In the genomic region with DNA sequence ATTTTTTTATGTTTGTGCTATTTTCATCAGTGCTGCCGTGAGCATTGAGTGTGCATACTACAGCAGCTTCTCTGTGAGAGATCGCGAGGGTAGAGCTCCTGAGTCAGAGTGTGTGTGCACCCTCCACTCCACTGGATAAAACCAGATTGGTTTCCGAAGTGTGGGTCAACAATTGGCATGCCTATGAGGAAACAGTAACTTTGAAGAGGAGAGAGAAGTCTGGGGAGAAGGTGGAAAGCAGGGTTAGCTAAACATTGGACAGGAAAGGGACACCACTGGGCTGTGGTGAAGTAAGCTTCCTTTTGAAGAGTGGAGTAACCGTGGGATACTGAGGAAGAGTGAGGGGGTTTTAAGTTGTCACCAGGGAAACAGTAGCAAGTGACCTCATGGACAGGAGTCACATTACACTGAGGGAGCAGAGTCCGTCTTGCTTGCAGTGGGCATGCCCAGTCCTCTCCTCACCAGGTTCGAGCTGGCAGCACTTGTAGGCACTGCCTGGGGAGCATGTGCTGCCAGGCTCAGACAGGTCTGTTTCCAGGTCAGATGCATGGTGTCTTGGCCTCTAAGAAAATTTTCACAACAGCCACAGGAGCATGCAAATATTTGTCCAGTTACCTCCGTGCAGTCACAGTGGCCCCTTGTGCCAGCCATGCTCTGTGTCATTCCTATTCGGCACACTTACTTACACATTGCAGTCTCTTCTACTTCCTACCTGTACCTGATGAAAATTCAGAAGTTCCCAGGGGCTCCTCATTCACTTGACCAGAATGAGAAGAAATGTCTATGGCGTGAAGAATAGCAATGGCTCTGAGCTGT, we compare ENCODE assay signal across 12 mouse cellular contexts. TPM values are rescaled to one million over a fixed set of nuclear protein-coding genes. Genes with fewer than 3 reads are reported as not detected.
DNase-seq lines count a peak whose midpoint lies in the region; ATAC-seq and TF ChIP-seq lines count a peak whose summit lies in the region.
"Had no signal": no experiment of that assay in that cellular context is flagged by ENCODE, and none has a peak within 500 bp of the region (broad histone marks: within the 10 kb centered on the region; RNA-seq: fewer than 3 reads in every experiment).

No protein-coding gene starts in this region.

- TF ChIP-seq POLR2A in heart, adult 2 months (IDR thresholded peaks at IDR 0.05; ENCODE audit: insufficient read depth, low read depth, low read length): no peak

- 0 out of 2 replicates have a peak, but pooled peaks cover 4% of the 10 kb centered on the region for H3K9me3 ChIP-seq in kidney, embryonic 15.5 days (replicated peaks)
- no peaks in the 10 kb centered on the region for H3K9me3 ChIP-seq in liver, embryonic 16.5 days (replicated peaks; ENCODE audit: control insufficient read depth, low read length)

- no peaks in the 10 kb centered on the region for H3K27me3 ChIP-seq in heart, adult 2 months (ENCODE audit: control insufficient read depth, insufficient read depth, low read length)
- H3K27me3 ChIP-seq in kidney, embryonic 15.5 days: no peaks in the 10 kb centered on the region
- H3K27me3 ChIP-seq in liver, embryonic 16.5 days (ENCODE audit: control insufficient read depth, insufficient read depth, low read depth, low read length): no peaks in the 10 kb centered on the region
- H3K27me3 ChIP-seq: forebrain, embryonic 13.5 days had no signal

- peaks cover 8% of the 10 kb centered on the region for H3K36me3 ChIP-seq in heart, adult 2 months (ENCODE audit: control insufficient read depth, insufficient read depth, low read length)
- H3K36me3 ChIP-seq in kidney, embryonic 15.5 days: 0 out of 2 replicates have a peak, but pooled peaks cover 3% of the 10 kb centered on the region
- no peaks in the 10 kb centered on the region for H3K36me3 ChIP-seq in liver, embryonic 16.5 days (ENCODE audit: control insufficient read depth, insufficient read depth)

- WGBS in heart, adult 2 months: 34% methylated on average over 10 of the region's 10 CpGs
- WGBS in kidney, embryonic 15.5 days: 45% methylated on average over 10 of the region's 10 CpGs
- WGBS in liver, embryonic 16.5 days (ENCODE audit: insufficient replicate concordance): 52% methylated on average over 10 of the region's 10 CpGs

- peak overlapping the region; percentile 50 for H3K27ac ChIP-seq in heart, adult 2 months
- no peak overlapping the region for H3K27ac ChIP-seq in kidney, embryonic 15.5 days
- no peak overlapping the region for H3K27ac ChIP-seq in liver, embryonic 16.5 days (ENCODE audit: low read length)
- H3K27ac ChIP-seq: forebrain, embryonic 13.5 days had no signal

- peak; percentile 82 for ATAC-seq in kidney, embryonic 15.5 days (replicated peaks; ENCODE audit: low FRiP score)
- 0 out of 2 replicates have a peak, but pooled peaks have one; percentile 27 for ATAC-seq in common myeloid progenitor, adult 5-6 weeks (replicated peaks; ENCODE audit: low read depth, poor library complexity, severe bottlenecking)
- ATAC-seq in liver, embryonic 16.5 days (ENCODE audit: low read depth): peak; percentile 48; the same call in 1 of the 2 replicates
- ATAC-seq: forebrain, embryonic 13.5 days had no signal

- H3K79me2 ChIP-seq in heart, adult 2 months (replicated peaks; ENCODE audit: control insufficient read depth, insufficient read depth, low read length): peaks cover 10% of the 10 kb centered on the region

- TF ChIP-seq CTCF in heart, adult 2 months (IDR thresholded peaks at IDR 0.05): peak; percentile 12; the same call in 1 of the 2 replicates

- H3K4me1 ChIP-seq in heart, adult 2 months (ENCODE audit: control insufficient read depth, insufficient read depth, low read length): peaks cover 21% of the 10 kb centered on the region
- peaks cover 20% of the 10 kb centered on the region for H3K4me1 ChIP-seq in kidney, embryonic 15.5 days
- H3K4me1 ChIP-seq in liver, embryonic 16.5 days (ENCODE audit: control insufficient read depth, low read depth, low read length): no peaks in the 10 kb centered on the region; the same call in 1 of the 2 replicates

- peak overlapping the region; percentile 40 for H3K9ac ChIP-seq in heart, adult 2 months (ENCODE audit: low read depth, low read length)
- H3K9ac ChIP-seq in kidney, embryonic 15.5 days: no peak overlapping the region
- no peak overlapping the region for H3K9ac ChIP-seq in liver, embryonic 16.5 days (ENCODE audit: low read depth, low read length)
- H3K9ac ChIP-seq: forebrain, embryonic 13.5 days had no signal

- peak overlapping the region; percentile 4 for H3K4me3 ChIP-seq in heart, adult 2 months
- no peak overlapping the region for H3K4me3 ChIP-seq in kidney, embryonic 15.5 days (replicated peaks)
- H3K4me3 ChIP-seq in liver, embryonic 16.5 days (ENCODE audit: low read depth, low read length): no peak overlapping the region
- H3K4me3 ChIP-seq: forebrain, embryonic 13.5 days had no signal

- DNase-seq in heart, adult 2 months: peak in 1 of 2 experiments; percentile 34
- no peak for DNase-seq in heart, adult 9 months (ENCODE audit: low spot score in 2 of 2)
- no peak for DNase-seq in kidney, adult 18-20 months
- no peak for DNase-seq in natural killer cell, adult 2 months (ENCODE audit: low spot score in 2 of 2)
- no peak for DNase-seq in gastrocnemius, postnatal 25 days
- DNase-seq: adrenal gland, adult 2 months; cerebellum, adult 11 months; thymus, postnatal 36 days had no signal

- no peak for TF ChIP-seq EP300 in heart, adult 2 months (IDR thresholded peaks at IDR 0.05; ENCODE audit: insufficient read depth, low read depth, low read length)

- H3K4me2 ChIP-seq in kidney, embryonic 15.5 days: 0 out of 2 replicates have a peak overlapping the region, but pooled peaks have one; percentile 13
- H3K4me2 ChIP-seq in liver, embryonic 16.5 days (ENCODE audit: low read depth, low read length): no peak overlapping the region
- H3K4me2 ChIP-seq: forebrain, embryonic 13.5 days had no signal

- intact Hi-C loops in heart, adult 2 months (cut with DNase I): loop anchor here (2.0 to 5.0 kb wide), 2 partner anchors 15 to 41 kb away; no protein-coding TSS in a partner anchor

RNA-seq across cellular contexts. Expression of a gene that starts 37.5 kb away (rescaled TPM):
- total RNA-seq in heart, adult 2 months (2021): 10 to 100 TPM; 26.1 to 29.7 TPM
- 23.2 and 36.4 TPM in 2 replicates for polyA plus RNA-seq in heart, adult 2 months (2012; rRNA removed)
- polyA plus RNA-seq in kidney, embryonic 15.5 days (2015; fragmentation: Nextera tagmentation; extraction: Ambion mirVana): 26.2 and 27.0 TPM in 2 replicates
- total RNA-seq in common myeloid progenitor, adult 5-6 weeks (2017): 29.0 and 37.6 TPM in 2 replicates
- polyA plus RNA-seq in liver, embryonic 16.5 days (2015; fragmentation: Nextera tagmentation; extraction: Ambion mirVana): 4.5 and 5.9 TPM in 2 replicates
- total RNA-seq in gastrocnemius, postnatal 25 days (2021): 1 to 10 TPM; 7.1 to 9.8 TPM

Comparison
In these comparisons a context has a peak if more than half of its experiments do, and no peak if none do; other contexts are left out.
1. ATAC-seq: peak in every context shown above with its lines; median percentile 82 in kidney, embryonic 15.5 days; 48 in liver, embryonic 16.5 days; 27 in common myeloid progenitor, adult 5-6 weeks.